Mouse (Mus musculus): ENCODE measurements around the gene Fbxl12.
"Not testable (repeated sequence)": the region's sequence is repeated elsewhere in the genome, so short reads cannot be mapped to it uniquely, and the experiment has no call there.

Gene Fbxl12

GRCm38 (mm10) chr9:20652260-20652658 is 7.7 kb upstream of the Fbxl12 start:
- DNase-seq (ENCODE audit: low read depth, low spot score): no peak

GRCm38 (mm10) chr9:20651602-20652259 is 7.2 kb upstream of the Fbxl12 start, which contains the start of gene Pin1:
Gene Pin1, plus strand, starts transcription at chr9:20652095.
- DNase-seq (ENCODE audit: low read depth, low spot score): peak; percentile 100

GRCm38 (mm10) chr9:20645121-20645520 is 554 bp upstream of the Fbxl12 start:
- no peak for DNase-seq (ENCODE audit: low read depth, low spot score)

GRCm38 (mm10) chr9:20643781-20644180 is 786 bp downstream of the Fbxl12 start:
- no peak for DNase-seq (ENCODE audit: low read depth, low spot score)

- peak; percentile 98 for DNase-seq (ENCODE audit: low read depth, low spot score)
Measured at GRCm38 (mm10) chr9:20642896-20643466, 1.6 kb downstream of the Fbxl12 start.

- DNase-seq (ENCODE audit: low read depth, low spot score): peak; percentile 100
Measured at GRCm38 (mm10) chr9:20642101-20642895, 2.3 kb downstream of the Fbxl12 start, which contains the start of gene Ubl5. Gene Ubl5, plus strand, starts transcription at chr9:20642878.

- no peak for DNase-seq (ENCODE audit: low read depth, low spot score)
Measured at GRCm38 (mm10) chr9:20641501-20641900, 3.1 kb downstream of the Fbxl12 start.

GRCm38 (mm10) chr9:20639486-20639885 is 5.1 kb downstream of the Fbxl12 start:
- no peak for DNase-seq (ENCODE audit: low read depth, low spot score)

GRCm38 (mm10) chr9:20638552-20638951 is 6.0 kb downstream of the Fbxl12 start:
- no peak for DNase-seq (ENCODE audit: low read depth, low spot score)

GRCm38 (mm10) chr9:20636790-20637189 is 7.8 kb downstream of the Fbxl12 start:
- DNase-seq (ENCODE audit: low read depth, low spot score): no peak

GRCm38 (mm10) chr9:20636256-20636655 is 8.3 kb downstream of the Fbxl12 start:
- peak; percentile 31 for DNase-seq (ENCODE audit: low read depth, low spot score)

- DNase-seq (ENCODE audit: low read depth, low spot score): not testable (repeated sequence)
Measured at GRCm38 (mm10) chr9:20635676-20636075, 8.9 kb downstream of the Fbxl12 start.

- no peak for DNase-seq (ENCODE audit: low read depth, low spot score)
Measured at GRCm38 (mm10) chr9:20631332-20631731, 13.2 kb downstream of the Fbxl12 start.

GRCm38 (mm10) chr9:20616685-20617084 is 27.9 kb downstream of the Fbxl12 start:
- no peak for DNase-seq (ENCODE audit: low read depth, low spot score)

- no peak for DNase-seq (ENCODE audit: low read depth, low spot score)
Measured at GRCm38 (mm10) chr9:20611976-20612375, 32.6 kb downstream of the Fbxl12 start.

- DNase-seq (ENCODE audit: low read depth, low spot score): peak; percentile 58
Measured at GRCm38 (mm10) chr9:20609831-20610464, 34.6 kb downstream of the Fbxl12 start.

GRCm38 (mm10) chr9:20607100-20607974 is 37.2 kb downstream of the Fbxl12 start:
- DNase-seq (ENCODE audit: low read depth, low spot score): peak; percentile 95

- DNase-seq (ENCODE audit: low read depth, low spot score): no peak
Measured at GRCm38 (mm10) chr9:20606269-20606668, 38.3 kb downstream of the Fbxl12 start.

GRCm38 (mm10) chr9:20601270-20601669 is 43.3 kb downstream of the Fbxl12 start:
- no peak for DNase-seq (ENCODE audit: low read depth, low spot score)

- peak; percentile 98 for DNase-seq (ENCODE audit: low read depth, low spot score)
Measured at GRCm38 (mm10) chr9:20581175-20581634, 63.4 kb downstream of the Fbxl12 start, which contains the start of gene Zfp846. Gene Zfp846, plus strand, starts transcription at chr9:20581291.

- no peak for DNase-seq (ENCODE audit: low read depth, low spot score)
Measured at GRCm38 (mm10) chr9:20576591-20576990, 68.0 kb downstream of the Fbxl12 start.

All from R1 (cell line).